Mouse (Mus musculus) c-Kit-positive CD71-negative TER-119-negative erythroid progenitor cells, embryonic 14.5 days (primary cell): ENCODE results near the gene Ndufab1.

Experiments used
- DNase-seq: peaks from one replicate; pipeline ENCODE4 v3.0.0-alpha.2; 2013; ENCODE audit warnings: low read depth

The Ndufab1 gene

GRCm38 (mm10) chr7:122067517-122068381, 33.9 kb downstream of the Ndufab1 start:
- DNase-seq: no peak

GRCm38 (mm10) chr7:122066945-122067516, 34.7 kb downstream of the Ndufab1 start, which contains the start of the genes Ubfd1 and Ears2:
Ubfd1 (plus strand) TSS chr7:122067175.
Ears2 (minus strand) TSS chr7:122067263.
- DNase-seq: peak; percentile 93

GRCm38 (mm10) chr7:122066102-122066944, 35.4 kb downstream of the Ndufab1 start:
- no peak for DNase-seq

GRCm38 (mm10) chr7:122065656-122066055, 36.0 kb downstream of the Ndufab1 start:
- DNase-seq: no peak

- DNase-seq: no peak
Observed at GRCm38 (mm10) chr7:122056633-122057032, 45.1 kb downstream of the Ndufab1 start.

GRCm38 (mm10) chr7:122050834-122051233, 50.9 kb downstream of the Ndufab1 start:
- no peak for DNase-seq

- DNase-seq: no peak
Observed at GRCm38 (mm10) chr7:122048191-122048590, 53.5 kb downstream of the Ndufab1 start.

GRCm38 (mm10) chr7:122046813-122047212, 54.9 kb downstream of the Ndufab1 start:
- DNase-seq: no peak

- no peak for DNase-seq
Observed at GRCm38 (mm10) chr7:122045711-122046110, 56.0 kb downstream of the Ndufab1 start.

GRCm38 (mm10) chr7:122045181-122045634, 56.5 kb downstream of the Ndufab1 start:
- no peak for DNase-seq

- DNase-seq: no peak
Observed at GRCm38 (mm10) chr7:122044106-122044505, 57.6 kb downstream of the Ndufab1 start.
